Mouse (Mus musculus) hindbrain, embryonic 15.5 days (tissue): ENCODE data around the gene Rapgef2. TPM values are rescaled to one million over a fixed set of nuclear protein-coding genes. Genes with fewer than 3 reads are reported as not detected.

Source experiments
- ATAC-seq: fragments of 200-750 bp; cut with Nextera tagmentation; 2 replicates; pipeline ENCODE4 v1.8.0; 2017; ENCODE audit warnings: low read depth, moderate number of reproducible peaks, moderate TSS enrichment; ENCODE audit not compliant: low FRiP score
- H3K27ac ChIP-seq: fragments of 300-500 bp; sonication (generic); replicated peaks from 2 replicates; pipeline ENCODE4 v1.5.1; 2015; ENCODE audit warnings: mild to moderate bottlenecking, inconsistent platforms
- H3K27me3 ChIP-seq: fragments of 300-500 bp; sonication (generic); 2 replicates; pipeline ENCODE4 v1.6.1; 2015; ENCODE audit warnings: control low read depth, inconsistent platforms
- H3K36me3 ChIP-seq: fragments of 300-500 bp; sonication (generic); 2 replicates; pipeline ENCODE4 v1.6.1; 2015; ENCODE audit warnings: control low read depth, inconsistent platforms
- H3K4me1 ChIP-seq: fragments of 300-500 bp; sonication (generic); replicated peaks from 2 replicates; pipeline ENCODE4 v1.6.1; 2015; ENCODE audit warnings: control low read depth, inconsistent platforms
- H3K4me2 ChIP-seq: fragments of 300-500 bp; sonication (generic); 2 replicates; pipeline ENCODE4 v1.6.1; 2015; ENCODE audit warnings: moderate library complexity, mild to moderate bottlenecking, inconsistent platforms
- H3K4me3 ChIP-seq: fragments of 300-500 bp; sonication (generic); 2 replicates; pipeline ENCODE4 v1.5.1; 2015; ENCODE audit warnings: mild to moderate bottlenecking, inconsistent platforms
- H3K9ac ChIP-seq: fragments of 300-500 bp; sonication (generic); 2 replicates; pipeline ENCODE4 v1.6.1; 2015; ENCODE audit warnings: inconsistent platforms
- H3K9me3 ChIP-seq: fragments of 300-500 bp; sonication (generic); 2 replicates; pipeline ENCODE4 v1.6.1; 2016; ENCODE audit warnings: control low read depth, inconsistent platforms
- WGBS: fragments of 180-500 bp; shearing (Covaris S2); methylation state at CpG from one replicate; pipeline ENCODE4 v1.1.7; 2015; 5-methylcytosine and 5-hydroxymethylcytosine counted together
- polyA plus RNA-seq: library from polyadenylated mRNA; unstranded; fragments of >200 nt; fragmentation: Nextera tagmentation; extraction: Ambion mirVana; gene quantifications from 2 replicates; pipeline ENCODE4 v1.2.1, GENCODE M21; 2015

The Rapgef2 gene
- polyA plus RNA-seq, 1 experiment from 2014 or later, result 13.5 TPM

DNA sequence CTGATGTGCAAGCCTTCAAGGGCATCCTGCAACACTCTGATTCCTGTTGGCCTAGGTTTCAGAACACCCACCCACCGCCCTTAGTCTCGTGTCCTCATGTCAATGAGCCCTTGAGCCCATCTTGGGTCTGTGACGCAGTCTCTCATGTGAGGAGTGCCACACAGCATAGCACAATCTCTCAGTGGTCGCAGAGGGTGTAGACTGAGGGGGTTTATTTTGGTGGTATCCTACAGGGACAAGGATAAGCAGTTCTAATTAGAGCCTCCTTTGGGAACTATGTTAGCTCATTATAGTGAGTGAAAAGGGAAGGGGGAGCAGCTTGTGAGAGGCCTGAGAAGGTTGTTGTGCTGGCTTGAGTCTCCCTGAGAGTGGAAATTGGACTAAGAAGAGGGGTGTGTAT, 263.6 kb downstream of the Rapgef2 start:
- H3K27ac ChIP-seq, result no peak overlapping the region; the same call in 1 of the 2 replicates

DNA sequence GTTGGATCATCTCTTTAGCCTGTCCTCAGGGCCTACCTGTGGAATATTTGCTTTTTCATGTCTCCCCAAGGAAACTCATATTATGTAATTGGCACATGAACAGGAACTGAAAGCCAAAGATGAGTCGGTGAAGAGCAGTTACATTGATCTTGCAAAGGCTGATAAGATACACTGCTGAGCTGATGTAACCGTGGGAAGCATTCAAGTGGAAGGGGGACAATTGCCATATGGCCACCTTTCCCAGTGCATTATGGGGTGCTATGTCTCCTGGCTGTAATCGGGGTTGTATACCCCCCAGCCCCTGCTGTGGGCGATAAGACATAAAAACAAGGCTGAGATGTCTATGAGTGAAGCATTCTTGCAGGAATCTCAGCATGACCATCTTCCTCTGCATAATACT, 268.9 kb downstream of the Rapgef2 start:
- Histone ChIP-seq H3K4me2 (no peak overlapping the region), H3K4me1 (no peaks in the 10 kb centered on the region), H3K9ac (no peak overlapping the region), H3K9me3 (no peaks in the 10 kb centered on the region), H3K27ac (no peak overlapping the region), H3K36me3 (no peaks in the 10 kb centered on the region), H3K27me3 (no peaks in the 10 kb centered on the region), H3K4me3 (no peak overlapping the region)
- ATAC-seq, result no peak
- 83% methylated on average over 4 of the region's 4 CpGs for WGBS

More for the DNA sequence above, 263.6 kb downstream of the Rapgef2 start:
- Histone ChIP-seq H3K9ac (no peak overlapping the region), H3K4me2 (no peak overlapping the region), H3K4me3 (no peak overlapping the region), H3K9me3 (no peaks in the 10 kb centered on the region), H3K36me3 (no peaks in the 10 kb centered on the region), H3K27me3 (no peaks in the 10 kb centered on the region), H3K4me1 (peaks cover 11% of the 10 kb centered on the region)
- WGBS, result 85% methylated on average over 4 of the region's 4 CpGs
- no peak; the same call in 1 of the 2 replicates for ATAC-seq

DNA sequence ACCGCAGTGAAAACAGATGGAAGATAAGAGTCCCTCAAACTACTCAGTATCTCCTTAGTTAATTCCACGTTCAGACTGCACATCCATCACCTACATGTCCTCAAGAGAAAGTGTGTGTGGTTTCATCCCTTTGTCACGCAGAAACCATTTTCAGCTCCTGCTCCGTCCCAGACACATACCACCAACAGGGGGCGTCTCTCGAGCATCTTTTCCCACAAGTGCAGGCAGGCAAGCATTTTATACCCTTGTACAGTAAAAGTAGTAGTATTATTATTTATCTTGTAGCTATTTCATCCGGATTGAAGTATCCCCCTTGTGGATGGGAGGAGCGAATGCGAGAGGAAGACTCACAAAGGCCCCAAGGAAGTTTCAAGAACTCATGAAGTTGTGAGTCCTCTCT, 269.5 kb downstream of the Rapgef2 start:
- H3K27ac ChIP-seq, result no peak overlapping the region
- H3K4me3 ChIP-seq, result no peak overlapping the region
- 82% methylated on average over 9 of the region's 9 CpGs for WGBS
- H3K36me3 ChIP-seq, result no peaks in the 10 kb centered on the region
- no peak overlapping the region for H3K9ac ChIP-seq
- no peak overlapping the region for H3K4me2 ChIP-seq
- ATAC-seq, result no peak
- no peaks in the 10 kb centered on the region for H3K4me1 ChIP-seq
- H3K9me3 ChIP-seq, result no peaks in the 10 kb centered on the region
- H3K27me3 ChIP-seq, result no peaks in the 10 kb centered on the region

DNA sequence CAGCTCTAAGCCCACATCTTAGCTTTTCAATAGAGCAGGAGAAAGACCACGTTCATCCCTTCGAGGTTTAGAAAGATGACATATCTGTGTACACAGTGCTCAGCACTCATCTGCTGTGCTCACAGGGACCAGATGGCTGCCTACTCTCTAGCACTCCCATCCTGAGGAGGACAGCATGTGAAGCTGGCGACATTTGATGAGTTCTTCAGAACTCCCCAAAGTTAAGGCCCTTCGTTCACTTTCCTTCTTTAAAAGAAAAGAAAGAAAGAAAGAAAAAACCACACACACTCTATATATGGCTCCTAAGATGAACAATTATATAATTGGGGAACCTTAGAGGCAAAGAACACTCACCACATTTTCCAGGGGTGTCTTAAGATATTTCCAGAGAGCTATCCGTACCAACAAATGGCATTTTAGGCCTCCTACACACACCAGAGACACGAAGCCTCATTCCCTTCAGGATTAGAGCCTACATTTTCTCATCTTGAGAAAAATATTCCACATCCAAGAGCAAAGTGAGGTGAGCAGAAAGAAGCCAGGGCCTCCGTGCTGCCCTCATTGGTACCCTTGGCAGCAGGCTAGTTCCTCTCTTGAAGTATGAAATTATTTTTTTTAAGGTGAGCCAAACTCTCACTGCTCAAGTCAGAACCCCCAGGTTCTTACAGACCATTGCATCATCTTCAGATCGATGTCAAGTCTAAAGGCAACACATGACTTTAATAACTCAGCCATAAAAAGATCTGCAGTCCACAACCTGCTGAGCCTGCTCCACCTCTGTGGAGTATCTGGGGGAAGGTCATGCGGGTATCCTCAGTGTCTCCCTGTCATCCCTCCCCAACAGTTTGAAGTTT, 270.5 kb downstream of the Rapgef2 start:
- H3K4me1 ChIP-seq, result no peaks in the 10 kb centered on the region
- H3K27me3 ChIP-seq, result no peaks in the 10 kb centered on the region
- no peak overlapping the region for H3K4me2 ChIP-seq
- no peak overlapping the region for H3K27ac ChIP-seq
- 90% methylated on average over 9 of the region's 9 CpGs for WGBS
- no peak for ATAC-seq
- no peak overlapping the region for H3K4me3 ChIP-seq
- H3K36me3 ChIP-seq, result no peaks in the 10 kb centered on the region
- no peaks in the 10 kb centered on the region for H3K9me3 ChIP-seq
- no peak overlapping the region for H3K9ac ChIP-seq

Other genes with a start within 250 kb of the Rapgef2 start
- gene Gm17359, start 50.1 kb upstream of the Rapgef2 start, polyA plus RNA-seq, result not detected in 2 replicates